Mouse (Mus musculus) heart, embryonic 13.5 days (tissue): ENCODE data around the gene Susd6. TPM values are rescaled to one million over a fixed set of nuclear protein-coding genes. Genes with fewer than 3 reads are reported as not detected.

Experiments used
- ATAC-seq: fragments of 200-750 bp; cut with Nextera tagmentation; 2 replicates; pipeline ENCODE4 v1.8.0; 2017; ENCODE audit warnings: moderate TSS enrichment; ENCODE audit not compliant: insufficient number of reproducible peaks, low FRiP score, low TSS enrichment; ENCODE audit errors: extremely low read depth
- H3K27ac ChIP-seq: fragments of 300-500 bp; sonication (generic); replicated peaks from 2 replicates; pipeline ENCODE4 v1.5.1; 2015; ENCODE audit warnings: moderate library complexity, mild to moderate bottlenecking, inconsistent platforms
- H3K27me3 ChIP-seq: fragments of 300-500 bp; sonication (generic); replicated peaks from 2 replicates; pipeline ENCODE4 v1.6.1; 2015; ENCODE audit warnings: mild to moderate bottlenecking, inconsistent platforms
- H3K36me3 ChIP-seq: fragments of 300-500 bp; sonication (generic); 2 replicates; pipeline ENCODE4 v1.6.1; 2015; ENCODE audit warnings: mild to moderate bottlenecking, inconsistent platforms
- H3K4me1 ChIP-seq: fragments of 300-500 bp; sonication (generic); 2 replicates; pipeline ENCODE4 v1.6.1; 2015; ENCODE audit warnings: inconsistent platforms
- H3K4me2 ChIP-seq: fragments of 300-500 bp; sonication (generic); 2 replicates; pipeline ENCODE4 v1.6.1; 2015; ENCODE audit warnings: inconsistent platforms, mild to moderate bottlenecking, moderate library complexity
- H3K4me3 ChIP-seq: fragments of 300-500 bp; sonication (generic); 2 replicates; pipeline ENCODE4 v1.5.1; 2015; ENCODE audit warnings: moderate library complexity, mild to moderate bottlenecking, inconsistent platforms
- H3K9ac ChIP-seq: fragments of 300-500 bp; sonication (generic); 2 replicates; pipeline ENCODE4 v1.6.1; 2015; ENCODE audit warnings: inconsistent platforms, mild to moderate bottlenecking, moderate library complexity
- H3K9me3 ChIP-seq: fragments of 300-500 bp; sonication (generic); 2 replicates; pipeline ENCODE4 v1.6.1; 2016; ENCODE audit warnings: inconsistent platforms
- WGBS: fragments of 180-500 bp; shearing (Covaris S2); methylation state at CpG from one replicate; pipeline ENCODE4 v1.1.7; 2015; ENCODE audit warnings: mixed read lengths; 5-methylcytosine and 5-hydroxymethylcytosine counted together
- polyA plus RNA-seq: library from polyadenylated mRNA; unstranded; fragments of >200 nt; fragmentation: Nextera tagmentation; extraction: Ambion mirVana; gene quantifications from 2 replicates; pipeline ENCODE4 v1.2.1, GENCODE M21; 2015

The Susd6 gene
- polyA plus RNA-seq = 13.6 and 14.3 TPM in 2 replicates

DNA sequence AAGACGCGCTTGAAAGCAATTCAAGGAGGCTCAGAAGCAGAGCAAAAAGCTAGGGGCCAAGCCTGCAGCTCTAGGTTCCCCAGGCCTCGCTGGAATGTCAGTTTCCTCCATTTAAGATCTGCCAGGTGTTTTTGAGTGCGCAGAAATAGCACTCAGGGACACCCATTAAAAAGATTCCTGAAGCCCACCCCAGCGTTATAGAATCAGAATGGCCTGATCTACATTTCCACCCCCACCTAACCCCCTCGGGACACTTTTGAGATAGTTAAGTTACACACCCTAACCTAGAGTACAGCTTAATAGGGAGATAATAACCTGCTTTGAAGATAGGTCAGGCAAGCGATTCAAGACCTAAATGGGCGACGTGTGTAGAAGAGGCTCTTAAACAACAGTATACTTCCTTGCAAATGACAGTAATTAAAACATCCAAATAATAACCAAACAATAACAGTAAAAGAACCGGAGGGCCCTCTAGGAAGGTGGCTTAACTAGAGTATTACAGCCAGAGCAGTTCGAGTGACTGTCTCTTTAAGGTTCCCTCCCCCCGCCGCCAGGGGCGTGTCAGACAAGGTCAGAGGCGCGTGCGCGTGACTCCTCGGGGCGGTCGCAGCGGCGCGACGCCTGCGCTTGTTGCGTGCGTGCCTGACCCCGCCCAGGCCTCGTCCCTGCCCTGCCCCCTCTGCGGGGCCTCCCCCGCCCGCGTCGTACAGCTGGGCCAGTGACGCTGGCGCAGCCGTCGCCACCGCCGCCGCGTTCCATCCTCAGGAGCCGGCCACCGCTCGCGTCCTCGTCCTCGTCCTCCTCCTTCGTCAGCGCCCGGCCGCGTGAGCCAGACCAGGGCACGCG is at the start of gene Susd6:
Gene Susd6 (plus strand): TSS at position 662 of the 846 bp plus-strand sequence.
- Histone ChIP-seq H3K4me1 (peaks cover 45% of the 10 kb centered on the region), H3K9me3 (no peaks in the 10 kb centered on the region), H3K9ac (peak within 1 kb of the TSS; percentile 95), H3K27me3 (no peaks in the 10 kb centered on the region), H3K36me3 (0 out of 2 replicates have a peak, but pooled peaks cover 5% of the 10 kb centered on the region), H3K27ac (peak within 1 kb of the TSS; percentile 98), H3K4me2 (peak within 1 kb of the TSS; percentile 86), H3K4me3 (peak within 1 kb of the TSS; percentile 77)
- WGBS = 2% methylated on average over 55 of the region's 56 CpGs
- peak; percentile 98 for ATAC-seq

DNA sequence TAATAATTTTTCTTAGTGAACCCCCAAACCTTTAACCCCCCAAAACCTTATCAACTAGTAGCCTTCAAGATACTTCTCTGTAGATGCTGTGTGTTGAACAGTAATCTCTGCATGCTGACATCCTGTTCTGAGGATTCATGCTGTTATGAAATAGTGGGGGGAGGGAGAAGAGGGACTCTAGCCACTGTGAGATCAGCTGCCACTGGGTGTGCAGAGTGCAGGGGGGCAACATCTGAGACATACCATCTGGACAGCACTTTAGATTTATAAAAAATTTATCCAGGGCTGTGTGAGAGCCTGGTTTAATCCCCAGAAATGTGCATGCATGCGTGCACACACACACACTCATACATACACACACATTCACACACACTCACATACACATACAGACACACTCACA is 45.7 kb upstream of the Susd6 start:
- H3K27me3 ChIP-seq = peaks cover 65% of the 10 kb centered on the region
- H3K4me3 ChIP-seq = no peak overlapping the region
- ATAC-seq = no peak
- no peak overlapping the region for H3K27ac ChIP-seq
- no peak overlapping the region for H3K9ac ChIP-seq
- 73% methylated on average over 1 of the region's 1 CpGs for WGBS
- H3K36me3 ChIP-seq = no peaks in the 10 kb centered on the region
- peaks cover 8% of the 10 kb centered on the region; the same call in 1 of the 2 replicates for H3K4me1 ChIP-seq
- H3K9me3 ChIP-seq = no peaks in the 10 kb centered on the region
- no peak overlapping the region for H3K4me2 ChIP-seq

DNA sequence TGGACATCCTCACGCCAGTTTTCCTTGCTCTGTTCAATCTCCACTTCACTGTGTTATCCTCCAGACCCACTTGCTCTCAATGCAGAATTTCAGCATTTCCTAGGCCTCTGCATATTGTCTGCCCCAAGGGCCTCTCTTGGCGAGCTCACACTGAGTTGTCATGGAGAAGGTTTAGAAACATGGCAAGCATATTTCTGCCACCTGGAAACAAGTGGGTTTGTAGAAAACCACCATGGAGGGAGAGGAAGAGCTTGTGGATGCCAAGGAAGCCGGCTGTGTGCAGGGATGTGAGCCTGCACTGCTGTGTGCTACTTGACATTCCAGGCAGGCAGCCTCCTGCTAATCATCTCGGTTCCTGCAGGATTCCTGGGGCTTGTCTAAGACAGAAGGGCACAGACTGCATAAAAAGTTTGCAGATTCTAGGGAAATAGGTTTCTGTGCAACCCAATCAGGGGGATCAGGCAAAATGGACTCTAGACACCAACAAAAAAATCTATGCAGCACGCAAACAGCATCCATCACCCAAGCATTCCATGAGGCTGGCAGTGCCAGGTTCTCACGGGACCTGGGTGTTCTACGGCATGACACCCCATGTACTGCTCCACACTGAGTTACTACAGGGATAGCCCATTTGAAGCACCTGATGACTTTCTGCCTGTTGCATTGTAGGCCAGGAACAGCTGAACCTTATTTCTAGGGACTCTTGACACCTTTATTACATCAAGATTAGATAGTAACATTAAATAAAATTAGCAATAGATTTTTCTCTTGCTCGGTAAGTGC is 44.1 kb upstream of the Susd6 start:
- ATAC-seq = no peak
- Histone ChIP-seq H3K4me1 (peaks cover 8% of the 10 kb centered on the region; the same call in 1 of the 2 replicates), H3K27me3 (peaks cover 65% of the 10 kb centered on the region), H3K27ac (0 out of 2 replicates have a peak overlapping the region, but pooled peaks have one; percentile 3), H3K4me2 (no peak overlapping the region), H3K4me3 (no peak overlapping the region), H3K9me3 (no peaks in the 10 kb centered on the region), H3K9ac (no peak overlapping the region), H3K36me3 (no peaks in the 10 kb centered on the region)
- 46% methylated on average over 8 of the region's 8 CpGs for WGBS

DNA sequence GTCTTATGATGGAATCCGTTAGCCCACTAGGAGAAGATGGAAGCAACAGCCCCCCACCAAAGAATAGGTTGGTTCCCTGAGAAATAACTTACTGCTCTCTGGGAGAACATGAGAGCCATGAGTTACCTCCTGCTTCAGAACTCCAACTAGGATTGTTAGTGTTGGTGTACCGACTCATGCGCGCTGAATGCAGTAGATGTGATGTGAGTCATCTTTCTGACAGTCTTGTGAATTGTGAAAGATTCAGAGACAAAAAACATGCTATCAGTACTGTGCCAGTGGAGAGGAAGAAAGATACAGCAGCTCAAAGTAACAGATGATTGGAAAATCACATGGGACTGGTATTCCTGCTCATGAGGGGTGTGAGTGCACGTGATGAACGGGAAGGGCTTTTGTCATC is 38.8 kb upstream of the Susd6 start:
- WGBS = 82% methylated on average over 6 of the region's 6 CpGs
- Histone ChIP-seq H3K4me3 (no peak overlapping the region), H3K4me2 (no peak overlapping the region), H3K9ac (no peak overlapping the region), H3K27me3 (peaks cover 93% of the 10 kb centered on the region), H3K9me3 (no peaks in the 10 kb centered on the region), H3K4me1 (no peaks in the 10 kb centered on the region), H3K36me3 (no peaks in the 10 kb centered on the region), H3K27ac (no peak overlapping the region)
- ATAC-seq = no peak

DNA sequence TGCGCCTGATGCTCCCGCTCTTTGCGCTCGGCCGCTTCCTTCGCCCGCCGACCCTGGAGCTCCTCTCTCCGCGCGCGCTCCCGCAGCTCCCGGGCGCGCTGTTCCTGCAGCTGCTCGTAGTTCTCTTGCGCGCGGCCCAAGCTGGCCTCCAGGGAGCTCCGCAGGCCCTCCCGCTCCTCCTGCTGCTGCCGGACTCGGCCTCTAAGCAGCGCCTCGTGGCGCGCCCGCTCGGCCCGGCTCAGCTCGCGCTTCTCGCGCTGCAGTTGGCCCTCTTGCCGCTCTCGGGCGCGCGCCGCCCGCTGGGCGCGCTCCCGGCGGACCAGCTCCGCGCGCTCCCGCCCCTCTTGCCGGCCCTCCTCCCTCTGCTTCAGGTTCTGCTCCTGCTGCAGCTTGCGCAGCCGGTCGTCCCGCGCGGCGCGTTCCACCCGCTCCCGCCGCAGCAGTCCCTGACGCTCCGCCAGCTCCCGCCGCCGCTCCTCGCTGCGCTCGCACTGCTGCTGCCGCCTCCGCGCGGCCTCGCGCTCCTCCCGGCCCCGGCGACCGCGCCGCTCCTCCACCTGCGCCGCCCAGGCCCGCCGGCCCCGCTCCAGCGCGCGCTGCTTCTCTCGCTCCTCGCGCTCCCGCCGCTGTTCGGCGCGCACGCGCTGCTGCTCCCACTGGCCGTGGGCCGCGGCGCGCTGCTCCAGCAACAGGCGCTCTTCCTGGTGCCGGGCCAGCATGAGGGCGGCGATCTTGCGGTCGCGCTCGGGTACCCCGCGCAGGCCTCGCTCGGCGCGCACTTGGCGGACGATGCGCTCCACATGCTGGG is 32.4 kb upstream of the Susd6 start:
- H3K36me3 ChIP-seq = no peaks in the 10 kb centered on the region
- H3K4me1 ChIP-seq = peaks cover 33% of the 10 kb centered on the region
- peak overlapping the region; percentile 60 for H3K4me3 ChIP-seq
- under 1% methylated on average over 107 of the region's 122 CpGs for WGBS
- no peaks in the 10 kb centered on the region for H3K9me3 ChIP-seq
- H3K27me3 ChIP-seq = peaks cover 98% of the 10 kb centered on the region
- H3K4me2 ChIP-seq = peak overlapping the region; percentile 89
- peak; percentile 44; the same call in 1 of the 2 replicates for ATAC-seq
- H3K9ac ChIP-seq = peak overlapping the region; percentile 61
- no peak overlapping the region for H3K27ac ChIP-seq

DNA sequence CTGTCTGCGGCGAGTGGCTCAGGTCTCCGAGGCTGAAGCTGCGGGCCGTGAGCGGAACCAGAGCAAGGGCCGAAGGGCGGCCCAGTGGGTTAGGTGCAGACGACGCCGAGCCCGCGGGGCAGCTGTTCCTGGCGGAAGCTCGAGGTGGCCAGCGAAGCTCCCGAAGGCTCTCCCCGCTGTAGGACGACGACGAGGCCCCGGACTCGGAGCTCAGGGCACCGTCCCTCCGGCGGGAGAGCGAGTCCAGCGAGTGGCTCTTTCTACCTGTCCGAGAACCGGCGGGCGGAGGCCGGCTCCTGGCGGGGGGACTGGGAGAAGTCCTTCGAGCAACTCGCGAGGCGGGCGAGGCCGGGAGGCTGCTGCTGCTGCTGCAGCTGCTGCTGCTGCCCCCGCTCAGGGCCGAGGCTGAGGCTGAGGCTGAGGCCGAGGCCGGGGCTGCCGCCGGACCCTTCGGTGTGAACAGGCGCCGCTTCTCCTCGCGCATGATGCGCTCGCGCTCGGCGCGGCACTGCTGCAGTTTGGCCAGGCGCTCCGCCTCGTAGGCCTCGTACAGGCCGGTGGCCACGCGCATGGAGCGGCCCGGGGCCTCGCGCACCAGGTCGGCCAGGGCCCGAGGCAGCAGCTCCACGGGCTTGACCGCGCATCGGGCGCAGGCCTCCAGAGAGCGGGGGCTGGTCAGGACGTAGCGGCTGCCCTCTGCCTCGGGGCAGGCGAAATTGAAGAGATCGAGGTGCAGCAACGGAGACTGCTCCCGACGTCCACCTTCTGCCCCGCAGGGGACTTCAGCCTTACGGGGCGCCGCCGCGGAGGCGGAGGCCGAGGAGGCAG is 31.5 kb upstream of the Susd6 start:
- Histone ChIP-seq H3K9me3 (no peaks in the 10 kb centered on the region), H3K4me2 (peak overlapping the region; percentile 89), H3K9ac (peak overlapping the region; percentile 44), H3K4me1 (peaks cover 33% of the 10 kb centered on the region), H3K36me3 (no peaks in the 10 kb centered on the region), H3K4me3 (peak overlapping the region; percentile 60), H3K27ac (no peak overlapping the region), H3K27me3 (peaks cover 98% of the 10 kb centered on the region)
- 2% methylated on average over 92 of the region's 92 CpGs for WGBS
- no peak for ATAC-seq

DNA sequence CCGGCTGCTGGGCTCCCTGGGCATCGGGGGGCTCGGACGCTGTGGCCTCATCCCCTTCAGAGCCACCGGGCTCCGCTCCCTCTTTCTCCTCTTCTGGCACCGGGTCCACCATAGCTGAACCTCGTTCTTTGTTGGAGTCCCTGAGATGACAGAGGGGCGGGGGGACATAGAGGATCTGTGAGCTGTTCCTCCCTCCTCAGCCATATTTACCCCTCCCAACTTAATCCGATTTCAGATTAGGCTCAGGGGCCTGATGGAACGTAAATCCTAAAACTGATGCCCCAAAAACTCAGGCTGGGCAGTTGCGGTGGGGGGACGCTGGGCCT is 31.0 kb upstream of the Susd6 start:
- Histone ChIP-seq H3K4me2 (peak overlapping the region; percentile 89), H3K27me3 (peaks cover 97% of the 10 kb centered on the region), H3K36me3 (no peaks in the 10 kb centered on the region), H3K9ac (peak overlapping the region; percentile 44; the same call in 1 of the 2 replicates), H3K4me1 (peaks cover 33% of the 10 kb centered on the region), H3K27ac (no peak overlapping the region), H3K4me3 (peak overlapping the region; percentile 60), H3K9me3 (no peaks in the 10 kb centered on the region)
- WGBS = 5% methylated on average over 13 of the region's 13 CpGs
- ATAC-seq = no peak

DNA sequence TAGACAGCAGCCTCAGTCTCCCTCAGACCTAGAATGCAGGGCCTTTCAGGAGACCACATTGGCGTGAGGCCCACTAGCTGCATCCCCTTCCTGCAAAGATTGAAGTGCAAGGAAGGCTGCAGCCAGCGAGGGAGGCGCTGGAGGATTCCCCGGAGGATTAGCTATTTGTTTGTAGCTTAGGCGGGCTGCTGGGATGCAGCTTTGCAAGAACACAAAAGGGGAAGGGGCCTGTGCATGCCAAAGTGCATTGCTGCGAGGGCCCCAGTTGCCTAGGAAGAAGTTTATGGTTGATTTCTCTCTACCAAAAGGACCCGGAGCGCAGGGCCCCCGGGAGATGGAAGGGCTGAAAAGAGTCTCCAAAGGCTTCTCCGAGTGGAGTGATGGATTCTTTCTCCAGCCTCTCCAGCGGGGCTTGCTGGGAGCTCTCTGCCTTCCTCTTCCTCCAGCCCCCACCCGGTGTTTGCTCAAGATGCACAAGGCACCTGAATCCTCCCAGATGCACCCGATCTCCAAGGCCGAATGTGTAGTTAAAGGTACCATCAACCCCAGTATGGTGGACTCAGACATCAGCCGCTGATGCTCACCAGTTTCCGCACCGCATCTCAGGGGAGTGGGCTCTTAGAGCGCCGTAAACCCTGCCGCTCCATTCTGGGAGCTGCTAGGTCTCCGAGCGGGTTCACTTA is 30.5 kb upstream of the Susd6 start:
- Histone ChIP-seq H3K9ac (peak overlapping the region; percentile 61), H3K27me3 (peaks cover 92% of the 10 kb centered on the region), H3K4me2 (peak overlapping the region; percentile 89), H3K36me3 (no peaks in the 10 kb centered on the region), H3K27ac (no peak overlapping the region), H3K4me1 (peaks cover 33% of the 10 kb centered on the region), H3K4me3 (peak overlapping the region; percentile 60), H3K9me3 (no peaks in the 10 kb centered on the region)
- WGBS = 3% methylated on average over 22 of the region's 22 CpGs
- ATAC-seq = no peak

DNA sequence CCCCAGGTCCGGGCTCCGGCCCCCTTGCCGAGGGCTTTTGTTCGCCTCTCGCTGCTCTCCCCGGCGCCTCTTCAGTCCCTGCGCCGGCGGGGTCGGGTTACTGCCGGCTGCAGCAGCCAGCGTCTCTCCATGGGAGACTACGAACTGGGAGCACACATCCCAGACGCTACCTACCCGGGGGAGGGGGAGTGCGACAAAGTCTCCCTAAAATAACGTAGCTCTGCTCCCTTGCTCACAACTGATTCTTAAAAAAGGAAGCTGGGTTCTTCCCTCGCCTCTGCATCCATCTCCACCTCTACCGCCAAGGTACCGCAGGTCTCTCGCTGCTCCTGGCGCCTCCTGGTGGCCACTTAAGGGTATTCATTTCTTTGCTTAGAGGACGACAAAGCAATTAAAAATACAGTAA is 29.9 kb upstream of the Susd6 start, which contains the start of gene Ccdc177:
Gene Ccdc177 (minus strand): TSS at position 292 of the 406 bp plus-strand sequence.
- Histone ChIP-seq H3K27ac (no peak within 1 kb of the TSS), H3K9ac (peak within 1 kb of the TSS; percentile 61), H3K4me1 (peaks cover 33% of the 10 kb centered on the region), H3K4me2 (peak within 1 kb of the TSS; percentile 89), H3K9me3 (no peaks in the 10 kb centered on the region), H3K4me3 (peak within 1 kb of the TSS; percentile 60), H3K36me3 (no peaks in the 10 kb centered on the region), H3K27me3 (peaks cover 87% of the 10 kb centered on the region)
- WGBS = under 1% methylated on average over 24 of the region's 24 CpGs
- no peak for ATAC-seq

DNA sequence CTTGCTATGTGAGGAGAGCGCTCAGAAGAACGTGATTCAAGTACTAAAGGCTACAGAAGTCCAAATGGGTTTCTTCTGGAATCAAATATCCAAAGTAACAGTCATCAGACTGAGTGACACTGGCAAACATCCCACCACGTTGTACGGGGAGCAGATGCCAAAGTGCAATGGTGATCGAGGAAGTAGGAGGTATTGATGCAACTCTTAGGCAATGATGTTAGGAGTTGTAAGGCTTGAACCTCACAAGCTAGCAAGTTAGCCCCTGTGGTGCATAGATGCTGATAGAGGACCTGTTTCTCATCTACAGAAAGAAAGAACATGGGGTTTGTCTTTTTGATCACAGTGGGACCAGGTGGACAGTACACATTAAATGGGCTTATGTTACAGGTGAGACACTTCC is 27.3 kb upstream of the Susd6 start:
- WGBS = 73% methylated on average over 5 of the region's 5 CpGs
- Histone ChIP-seq H3K27ac (no peak overlapping the region), H3K4me2 (no peak overlapping the region), H3K9ac (no peak overlapping the region), H3K27me3 (peaks cover 72% of the 10 kb centered on the region), H3K4me1 (peaks cover 22% of the 10 kb centered on the region), H3K36me3 (no peaks in the 10 kb centered on the region), H3K9me3 (no peaks in the 10 kb centered on the region), H3K4me3 (no peak overlapping the region)
- ATAC-seq = no peak
